8 mouse cellular contexts compared by ENCODE assay signal in genomic region chr8:105290554-105291314, GRCm38 (mm10). TPM values are rescaled to one million over a fixed set of nuclear protein-coding genes. Genes with fewer than 3 reads are reported as not detected.
A peak's percentile ranks its signal among the peaks of the same experiment; 100 is the strongest.
DNase-seq lines count a peak whose midpoint lies in the region; ATAC-seq lines count a peak whose summit lies in the region.

No protein-coding gene starts in this region.

- DNase-seq in ES-CJ7 (ENCODE audit: low read depth, low spot score): peak; percentile 93
- DNase-seq in c-Kit-positive CD71-negative TER-119-negative erythroid progenitor cells, embryonic 14.5 days (ENCODE audit: low read depth): peak; percentile 97
- DNase-seq in heart, postnatal 4 days: peak; percentile 97
- peak; percentile 59 to 79 for DNase-seq in layer of hippocampus, adult 18-20 months (ENCODE audit: low spot score in 2 of 2)
- peak; percentile 96 for DNase-seq in lung, postnatal 10 days
- peak; percentile 89 for DNase-seq in ovary, postnatal 14 days (ENCODE audit: low spot score)
- peak; percentile 89 for DNase-seq in thymus, postnatal 25 days

- H3K4me2 ChIP-seq in forebrain, embryonic 13.5 days: peak overlapping the region; percentile 70

- H3K9me3 ChIP-seq in forebrain, embryonic 13.5 days (replicated peaks): no peaks in the 10 kb centered on the region

- H3K4me1 ChIP-seq in forebrain, embryonic 13.5 days: peaks cover 48% of the 10 kb centered on the region

- no peak for ATAC-seq in forebrain, embryonic 13.5 days

- H3K9ac ChIP-seq in forebrain, embryonic 13.5 days: 0 out of 2 replicates have a peak overlapping the region, but pooled peaks have one; percentile 65

- peaks cover under 1% of the 10 kb centered on the region; the same call in 1 of the 2 replicates for H3K36me3 ChIP-seq in forebrain, embryonic 13.5 days (ENCODE audit: poor library complexity, severe bottlenecking)

- H3K4me3 ChIP-seq in forebrain, embryonic 13.5 days: peak overlapping the region; percentile 50

- H3K27ac ChIP-seq in forebrain, embryonic 13.5 days: no peak overlapping the region

- 5% methylated on average over 31 of the region's 31 CpGs for WGBS in forebrain, embryonic 13.5 days

- H3K27me3 ChIP-seq in forebrain, embryonic 13.5 days: peaks cover 11% of the 10 kb centered on the region

RNA-seq across cellular contexts. Expression of gene 4931428F04Rik, which starts 1.1 kb away (rescaled TPM):
- polyA plus RNA-seq in forebrain, embryonic 13.5 days (2015; fragmentation: Nextera tagmentation; extraction: Ambion mirVana): 57.4 and 66.1 TPM in 2 replicates
- 1 to 10 TPM; 6.0 to 7.5 TPM for total RNA-seq in heart, postnatal 4 days (2021)
- total RNA-seq in layer of hippocampus, adult 18-20 months (2021): 10 to 100 TPM; 19.2 to 23.5 TPM

RNA-seq across cellular contexts. Expression of gene Exoc3l, which starts 5.2 kb away (rescaled TPM):
- polyA plus RNA-seq in forebrain, embryonic 13.5 days (2015; fragmentation: Nextera tagmentation; extraction: Ambion mirVana): 9.8 and 10.3 TPM in 2 replicates
- 10 to 100 TPM; 11.2 to 15.6 TPM for total RNA-seq in heart, postnatal 4 days (2021)
- under 1 TPM; 0.48 to 0.94 TPM for total RNA-seq in layer of hippocampus, adult 18-20 months (2021)

RNA-seq across cellular contexts. Expression of gene E2f4, which starts 6.7 kb away (rescaled TPM):
- 56.9 and 60.6 TPM in 2 replicates for polyA plus RNA-seq in forebrain, embryonic 13.5 days (2015; fragmentation: Nextera tagmentation; extraction: Ambion mirVana)
- 10 to 100 TPM; 29.5 to 32.4 TPM for total RNA-seq in heart, postnatal 4 days (2021)
- total RNA-seq in layer of hippocampus, adult 18-20 months (2021): 10 to 100 TPM; 34.2 to 36.7 TPM

RNA-seq across cellular contexts. Expression of gene Elmo3, which starts 14.7 kb away (rescaled TPM):
- 0.75 and 0.83 TPM in 2 replicates for polyA plus RNA-seq in forebrain, embryonic 13.5 days (2015; fragmentation: Nextera tagmentation; extraction: Ambion mirVana)
- 1 to 10 TPM; 1.5 to 2.1 TPM for total RNA-seq in heart, postnatal 4 days (2021)
- under 1 TPM; 0.79 to 0.97 TPM for total RNA-seq in layer of hippocampus, adult 18-20 months (2021)

RNA-seq across cellular contexts. Expression of gene Nol3, which starts 14.8 kb away (rescaled TPM):
- polyA plus RNA-seq in forebrain, embryonic 13.5 days (2015; fragmentation: Nextera tagmentation; extraction: Ambion mirVana): 2.4 and 3.0 TPM in 2 replicates
- 10 to 100 TPM in 1 of 2 experiments, 1 to 10 TPM in 1; 9.9 to 11.0 TPM for total RNA-seq in heart, postnatal 4 days (2021)
- total RNA-seq in layer of hippocampus, adult 18-20 months (2021): 10 to 100 TPM; 10.4 to 10.9 TPM

Comparison
In these comparisons a context has a peak if more than half of its experiments do, and no peak if none do; other contexts are left out.
1. RNA of gene Exoc3l, which starts 5.2 kb away (total RNA-seq): 11.2 to 15.6 TPM in heart, postnatal 4 days; 0.48 to 0.94 TPM in layer of hippocampus, adult 18-20 months; every median in the first group is over 4 times any median in the second.
2. Peak in every context shown above with its lines, with median percentiles within 50 percentile points of each other: DNase-seq.